Mouse (Mus musculus) heart, postnatal 0 days (tissue): Measurements from ENCODE around the gene Lamb2.

Experiments
- CTCF ChIP-seq: IDR thresholded peaks from 2 replicates; pipeline ENCODE4 v1.5.1; 2016; ENCODE audit warnings: antibody characterized with exemption, control low read depth, low read depth
- EP300 ChIP-seq: IDR thresholded peaks from 2 replicates; pipeline ENCODE4 v1.6.1; 2016; ENCODE audit warnings: antibody characterized with exemption, low read depth

GRCm38 (mm10) chr9:108499943-108500342 is 20.4 kb downstream of the Lamb2 start:
- no peak for TF ChIP-seq EP300
- TF ChIP-seq CTCF: no peak
